Mouse (Mus musculus): ENCODE measurements at regions not wholly inside any gene's neighbourhood (a gene's known extent, or its start where the extent isn't known, plus 50 kb on each side); places are given as distances from the start of the nearest gene placed in this dataset.

- Histone ChIP-seq H3K27ac (replicated peaks; ENCODE audit: low read depth, low read length) (no peak overlapping the region), H3K27me3 (ENCODE audit: control insufficient read depth, insufficient read depth, low read length) (no peaks in the 10 kb centered on the region), H3K9me3 (replicated peaks; ENCODE audit: control insufficient read depth, low read length) (no peaks in the 10 kb centered on the region), H3K36me3 (replicated peaks; ENCODE audit: control insufficient read depth, insufficient read depth, low read depth, low read length) (no peaks in the 10 kb centered on the region), H3K4me3 (ENCODE audit: low read depth, low read length) (no peak overlapping the region), H3K9ac (replicated peaks; ENCODE audit: low read length) (no peak overlapping the region), H3K4me2 (ENCODE audit: low read depth, low read length) (no peak overlapping the region), H3K4me1 (ENCODE audit: control insufficient read depth, insufficient read depth, low read length) (no peaks in the 10 kb centered on the region)
- ATAC-seq (replicated peaks; ENCODE audit: insufficient number of reproducible peaks, low FRiP score, low TSS enrichment, low read depth) (no peak), DNase-seq (ENCODE audit: low spot score) (no peak)
- 74% methylated on average over 7 of the region's 7 CpGs for WGBS
Measured at GRCm38 (mm10) chr9:78925977-78926593, 310.7 kb downstream of the Cd109 start.

DNA sequence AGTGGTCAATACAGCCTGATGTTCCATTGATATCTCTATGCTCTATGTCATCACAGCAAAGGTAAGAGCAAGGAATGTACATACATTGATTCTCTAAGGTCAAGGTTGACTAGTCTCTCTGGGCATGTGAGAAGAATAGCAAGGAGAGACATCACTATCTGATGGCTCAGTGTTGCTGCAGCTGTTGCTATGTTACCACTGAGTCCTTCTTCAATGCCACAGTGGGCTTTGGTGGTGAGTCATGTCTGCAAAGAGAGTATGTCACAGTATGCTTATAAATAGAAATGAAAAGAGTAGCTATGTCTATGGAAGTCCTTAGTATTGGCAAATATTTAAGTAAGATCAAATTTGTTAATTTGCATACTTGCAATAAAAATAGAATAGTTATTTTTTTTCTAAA is 326.3 kb downstream of the Cd109 start:
- H3K9ac ChIP-seq (replicated peaks; ENCODE audit: low read length): no peak overlapping the region
- H3K36me3 ChIP-seq (replicated peaks; ENCODE audit: control insufficient read depth, insufficient read depth, low read depth, low read length): no peaks in the 10 kb centered on the region
- no peaks in the 10 kb centered on the region for H3K4me1 ChIP-seq (ENCODE audit: control insufficient read depth, insufficient read depth, low read length)
- no peak overlapping the region for H3K27ac ChIP-seq (replicated peaks; ENCODE audit: low read depth, low read length)
- H3K4me2 ChIP-seq (ENCODE audit: low read depth, low read length): no peak overlapping the region
- no peak for DNase-seq (ENCODE audit: low spot score)
- ATAC-seq (replicated peaks; ENCODE audit: insufficient number of reproducible peaks, low FRiP score, low TSS enrichment, low read depth): no peak
- no peaks in the 10 kb centered on the region for H3K9me3 ChIP-seq (replicated peaks; ENCODE audit: control insufficient read depth, low read length)
- no peak overlapping the region for H3K4me3 ChIP-seq (ENCODE audit: low read depth, low read length)
- H3K27me3 ChIP-seq (ENCODE audit: control insufficient read depth, insufficient read depth, low read length): no peaks in the 10 kb centered on the region

DNA sequence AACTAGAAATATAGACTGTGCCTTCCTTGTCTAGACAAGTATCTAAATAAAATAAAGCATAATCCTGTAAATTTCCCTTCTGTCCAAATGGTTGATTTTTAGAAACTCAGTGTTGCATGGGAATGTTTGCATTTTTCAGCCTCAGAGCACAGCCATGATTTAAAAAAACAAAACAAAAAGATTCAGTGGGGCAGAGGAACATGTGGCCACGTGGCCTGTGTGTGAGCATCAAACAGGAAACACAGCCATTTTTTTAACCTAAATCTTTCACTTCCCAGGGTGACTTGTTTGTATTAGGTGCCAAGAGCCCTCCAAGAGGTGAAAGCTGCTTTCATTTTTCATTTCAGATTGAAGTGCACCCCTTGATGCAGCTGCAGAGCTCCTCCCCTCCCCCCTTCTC is 349.5 kb downstream of the Cd109 start:
- DNase-seq (ENCODE audit: low spot score): peak; percentile 6
- 23% methylated on average over 1 of the region's 1 CpGs for WGBS
- no peaks in the 10 kb centered on the region for H3K36me3 ChIP-seq (replicated peaks; ENCODE audit: control insufficient read depth, insufficient read depth, low read depth, low read length)
- H3K9me3 ChIP-seq (replicated peaks; ENCODE audit: control insufficient read depth, low read length): no peaks in the 10 kb centered on the region
- no peak for ATAC-seq (replicated peaks; ENCODE audit: insufficient number of reproducible peaks, low FRiP score, low TSS enrichment, low read depth)
- H3K9ac ChIP-seq (replicated peaks; ENCODE audit: low read length): no peak overlapping the region
- H3K4me2 ChIP-seq (ENCODE audit: low read depth, low read length): no peak overlapping the region
- no peak overlapping the region for H3K4me3 ChIP-seq (ENCODE audit: low read depth, low read length)
- no peaks in the 10 kb centered on the region for H3K27me3 ChIP-seq (ENCODE audit: control insufficient read depth, insufficient read depth, low read length)
- H3K27ac ChIP-seq (replicated peaks; ENCODE audit: low read depth, low read length): no peak overlapping the region
- H3K4me1 ChIP-seq (ENCODE audit: control insufficient read depth, insufficient read depth, low read length): no peaks in the 10 kb centered on the region

DNA sequence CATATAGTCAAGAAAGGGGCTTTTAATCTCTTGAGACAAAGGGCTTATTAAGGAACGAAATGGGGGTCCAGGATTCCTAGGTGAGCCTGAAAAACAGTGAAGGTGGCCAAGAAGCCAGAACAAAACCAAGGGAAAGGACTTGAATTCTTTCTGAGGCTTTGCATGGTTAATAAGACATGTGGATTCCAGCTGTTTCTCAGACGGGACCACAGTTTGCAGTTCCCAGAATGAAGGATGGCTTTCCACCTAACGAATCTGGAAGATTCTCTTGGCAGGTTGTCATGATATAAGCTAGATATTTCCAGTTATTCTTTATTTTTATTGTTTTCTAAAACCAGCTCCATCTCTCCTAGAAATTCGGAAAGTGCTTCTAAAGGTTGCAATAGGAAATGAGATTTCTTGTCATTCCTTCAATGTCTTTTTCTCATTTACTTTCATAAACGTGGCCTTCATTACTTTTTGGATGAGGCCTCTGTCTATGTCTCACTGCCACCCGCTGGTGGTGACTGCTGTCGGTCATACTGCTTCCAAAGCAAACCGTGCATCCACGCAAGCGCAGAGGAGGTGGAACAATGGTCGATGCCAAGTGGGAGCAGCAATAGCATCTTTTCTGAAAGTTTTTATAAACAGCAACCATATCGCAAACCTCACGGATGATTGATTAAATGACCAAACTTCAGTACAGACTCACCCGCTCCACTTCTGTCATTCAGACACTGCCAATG is 350.0 kb downstream of the Cd109 start:
- Histone ChIP-seq H3K27me3 (ENCODE audit: control insufficient read depth, insufficient read depth, low read length) (no peaks in the 10 kb centered on the region), H3K9ac (replicated peaks; ENCODE audit: low read length) (no peak overlapping the region), H3K4me2 (ENCODE audit: low read depth, low read length) (no peak overlapping the region), H3K27ac (replicated peaks; ENCODE audit: low read depth, low read length) (no peak overlapping the region), H3K4me1 (ENCODE audit: control insufficient read depth, insufficient read depth, low read length) (no peaks in the 10 kb centered on the region), H3K36me3 (replicated peaks; ENCODE audit: control insufficient read depth, insufficient read depth, low read depth, low read length) (no peaks in the 10 kb centered on the region), H3K4me3 (ENCODE audit: low read depth, low read length) (no peak overlapping the region), H3K9me3 (replicated peaks; ENCODE audit: control insufficient read depth, low read length) (no peaks in the 10 kb centered on the region)
- DNase-seq (ENCODE audit: low spot score): peak; percentile 20
- ATAC-seq (replicated peaks; ENCODE audit: insufficient number of reproducible peaks, low FRiP score, low TSS enrichment, low read depth): no peak
- 68% methylated on average over 14 of the region's 14 CpGs for WGBS

DNA sequence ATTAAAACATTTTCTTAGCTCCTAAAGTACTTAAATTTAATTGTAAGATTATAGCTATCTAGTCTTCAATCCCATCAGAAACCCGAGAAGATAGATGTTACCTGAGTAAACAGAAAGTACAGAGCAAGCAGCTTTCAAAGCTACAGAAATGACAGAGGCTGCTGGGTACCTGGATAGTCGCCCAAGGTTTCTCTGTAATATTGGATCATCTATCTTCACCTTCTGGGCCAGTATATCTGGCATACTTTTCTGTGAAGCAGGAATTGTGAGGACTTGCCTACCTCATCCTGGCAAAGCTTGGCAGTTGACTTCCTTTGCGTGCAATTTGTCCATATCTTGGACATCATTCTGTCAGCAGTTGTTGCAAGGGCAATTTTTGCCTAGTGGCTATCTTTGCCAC is 356.4 kb downstream of the Cd109 start:
- H3K27me3 ChIP-seq (ENCODE audit: control insufficient read depth, insufficient read depth, low read length): no peaks in the 10 kb centered on the region
- DNase-seq (ENCODE audit: low spot score): no peak
- H3K4me2 ChIP-seq (ENCODE audit: low read depth, low read length): no peak overlapping the region
- no peaks in the 10 kb centered on the region for H3K4me1 ChIP-seq (ENCODE audit: control insufficient read depth, insufficient read depth, low read length)
- H3K27ac ChIP-seq (replicated peaks; ENCODE audit: low read depth, low read length): no peak overlapping the region
- H3K36me3 ChIP-seq (replicated peaks; ENCODE audit: control insufficient read depth, insufficient read depth, low read depth, low read length): no peaks in the 10 kb centered on the region
- ATAC-seq (replicated peaks; ENCODE audit: insufficient number of reproducible peaks, low FRiP score, low TSS enrichment, low read depth): no peak
- H3K4me3 ChIP-seq (ENCODE audit: low read depth, low read length): no peak overlapping the region
- WGBS: 77% methylated on average over 3 of the region's 3 CpGs
- H3K9ac ChIP-seq (replicated peaks; ENCODE audit: low read length): no peak overlapping the region
- no peaks in the 10 kb centered on the region for H3K9me3 ChIP-seq (replicated peaks; ENCODE audit: control insufficient read depth, low read length)

GRCm38 (mm10) chr9:78983734-78984133 is 368.4 kb downstream of the Cd109 start:
- H3K36me3 ChIP-seq (replicated peaks; ENCODE audit: control insufficient read depth, insufficient read depth, low read depth, low read length): no peaks in the 10 kb centered on the region
- DNase-seq (ENCODE audit: low spot score) (no peak), ATAC-seq (replicated peaks; ENCODE audit: insufficient number of reproducible peaks, low FRiP score, low TSS enrichment, low read depth) (no peak)
- no peak overlapping the region for H3K4me3 ChIP-seq (ENCODE audit: low read depth, low read length)
- H3K4me1 ChIP-seq (ENCODE audit: control insufficient read depth, insufficient read depth, low read length): no peaks in the 10 kb centered on the region
- H3K9me3 ChIP-seq (replicated peaks; ENCODE audit: control insufficient read depth, low read length): no peaks in the 10 kb centered on the region
- H3K9ac ChIP-seq (replicated peaks; ENCODE audit: low read length): no peak overlapping the region
- H3K27me3 ChIP-seq (ENCODE audit: control insufficient read depth, insufficient read depth, low read length): no peaks in the 10 kb centered on the region
- no peak overlapping the region for H3K4me2 ChIP-seq (ENCODE audit: low read depth, low read length)
- 88% methylated on average over 2 of the region's 2 CpGs for WGBS
- no peak overlapping the region for H3K27ac ChIP-seq (replicated peaks; ENCODE audit: low read depth, low read length)

DNA sequence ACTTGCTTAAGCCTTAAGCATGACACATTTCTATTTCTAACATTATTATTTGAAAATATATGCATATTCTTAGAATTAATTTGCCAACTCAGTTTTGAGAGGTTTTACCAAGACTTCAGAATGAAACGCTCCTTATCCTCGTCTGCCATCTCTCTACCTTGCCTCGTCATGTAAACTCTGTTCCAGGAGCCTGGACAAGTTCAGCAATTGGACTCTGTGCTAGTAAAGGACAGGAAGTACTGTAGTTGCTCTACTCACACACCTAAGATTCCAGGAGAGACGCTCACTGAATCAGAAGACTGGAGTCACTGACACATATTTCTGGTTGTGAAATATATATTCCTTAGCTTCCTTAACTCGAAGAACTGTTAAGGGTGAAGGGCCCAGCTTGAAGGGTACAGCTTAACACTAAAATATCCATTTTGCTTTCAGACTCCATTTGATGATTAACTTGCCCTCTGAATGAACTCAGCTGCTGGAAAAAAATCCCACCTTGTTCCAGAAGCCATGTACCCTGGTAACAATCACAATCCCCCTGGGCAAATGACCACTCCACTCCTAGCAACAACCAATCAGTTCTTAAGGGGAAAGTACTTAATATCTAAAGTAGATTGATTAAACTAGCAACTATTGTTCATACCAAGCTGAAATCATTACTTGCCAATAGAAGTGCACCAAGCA is 370.0 kb downstream of the Cd109 start:
- H3K36me3 ChIP-seq (replicated peaks; ENCODE audit: control insufficient read depth, insufficient read depth, low read depth, low read length): no peaks in the 10 kb centered on the region
- no peak overlapping the region for H3K4me3 ChIP-seq (ENCODE audit: low read depth, low read length)
- no peak overlapping the region for H3K4me2 ChIP-seq (ENCODE audit: low read depth, low read length)
- H3K27me3 ChIP-seq (ENCODE audit: control insufficient read depth, insufficient read depth, low read length): no peaks in the 10 kb centered on the region
- ATAC-seq (replicated peaks; ENCODE audit: insufficient number of reproducible peaks, low FRiP score, low TSS enrichment, low read depth) (no peak), DNase-seq (ENCODE audit: low spot score) (no peak)
- H3K27ac ChIP-seq (replicated peaks; ENCODE audit: low read depth, low read length): no peak overlapping the region
- no peaks in the 10 kb centered on the region for H3K4me1 ChIP-seq (ENCODE audit: control insufficient read depth, insufficient read depth, low read length)
- H3K9ac ChIP-seq (replicated peaks; ENCODE audit: low read length): no peak overlapping the region
- H3K9me3 ChIP-seq (replicated peaks; ENCODE audit: control insufficient read depth, low read length): no peaks in the 10 kb centered on the region
- WGBS: 82% methylated on average over 5 of the region's 5 CpGs

DNA sequence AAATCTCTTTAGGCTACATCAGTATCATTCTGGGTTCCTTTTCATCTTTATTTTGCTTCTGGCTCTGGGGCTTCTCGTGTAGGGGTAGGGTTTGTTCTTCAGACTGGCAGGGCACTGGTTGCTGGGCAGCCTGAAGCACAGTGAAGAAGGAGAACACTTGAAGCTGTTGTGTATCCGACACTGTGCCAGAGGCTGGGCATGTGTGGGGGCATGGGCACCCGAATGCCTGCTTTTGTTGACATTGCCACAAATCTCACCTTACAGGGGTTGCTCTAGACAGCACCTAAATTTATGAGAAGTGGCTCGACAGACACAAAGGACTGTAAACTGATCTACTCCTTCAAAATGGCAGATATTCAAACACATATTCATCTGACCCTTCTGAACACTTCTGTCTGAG is 376.0 kb downstream of the Cd109 start:
- no peak overlapping the region for H3K9ac ChIP-seq (replicated peaks; ENCODE audit: low read length)
- no peak overlapping the region for H3K4me2 ChIP-seq (ENCODE audit: low read depth, low read length)
- 60% methylated on average over 4 of the region's 4 CpGs for WGBS
- no peak overlapping the region for H3K27ac ChIP-seq (replicated peaks; ENCODE audit: low read depth, low read length)
- ATAC-seq (replicated peaks; ENCODE audit: insufficient number of reproducible peaks, low FRiP score, low TSS enrichment, low read depth) (no peak), DNase-seq (ENCODE audit: low spot score) (no peak)
- H3K36me3 ChIP-seq (replicated peaks; ENCODE audit: control insufficient read depth, insufficient read depth, low read depth, low read length): no peaks in the 10 kb centered on the region
- no peak overlapping the region for H3K4me3 ChIP-seq (ENCODE audit: low read depth, low read length)
- H3K9me3 ChIP-seq (replicated peaks; ENCODE audit: control insufficient read depth, low read length): no peaks in the 10 kb centered on the region
- H3K4me1 ChIP-seq (ENCODE audit: control insufficient read depth, insufficient read depth, low read length): no peaks in the 10 kb centered on the region
- no peaks in the 10 kb centered on the region for H3K27me3 ChIP-seq (ENCODE audit: control insufficient read depth, insufficient read depth, low read length)

All from embryonic facial prominence, embryonic 11.5 days (tissue).